Mouse (Mus musculus) lung, adult 2 months (tissue): ENCODE results near the gene Vamp4.

Source experiments
- CTCF ChIP-seq: fragments of 200-500 bp; IDR thresholded peaks from 2 replicates; pipeline ENCODE4 v1.5.1; 2011; ENCODE audit warnings: mild to moderate bottlenecking, low read length, control low read depth; ENCODE audit not compliant: insufficient read depth
- POLR2A ChIP-seq: fragments of 200-500 bp; IDR thresholded peaks from 2 replicates; pipeline ENCODE4 v1.6.1; 2011; ENCODE audit warnings: low read depth, mild to moderate bottlenecking, control low read depth, low read length, borderline replicate concordance; ENCODE audit errors: extremely low read depth

DNA sequence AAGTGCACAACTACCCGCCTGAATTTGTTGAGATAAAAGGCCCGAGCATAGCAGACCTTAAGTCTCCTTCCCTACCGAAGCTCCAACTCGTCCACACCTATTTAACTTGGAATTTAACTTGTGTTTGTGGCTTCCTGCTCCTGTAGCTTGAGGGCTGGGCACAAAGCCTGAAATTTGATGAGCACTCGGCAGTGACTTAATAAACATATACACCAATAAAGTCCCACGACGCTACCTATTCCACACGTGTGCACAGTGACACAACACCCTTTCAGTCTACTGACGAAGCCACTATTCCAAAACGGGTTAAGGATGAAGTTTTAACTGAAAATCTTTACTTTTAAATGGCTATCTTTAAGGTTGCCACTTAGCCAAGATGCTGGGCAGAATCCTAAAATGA is 22.7 kb upstream of the Vamp4 start:
- no peak for TF ChIP-seq POLR2A
- no peak for TF ChIP-seq CTCF
